Mouse (Mus musculus): ENCODE measurements around the gene Gmds.

GRCm38 (mm10) chr13:31819664-31820405, 518.7 kb downstream of the Gmds start:
- TF ChIP-seq CTCF (IDR thresholded peaks at IDR 0.05; ENCODE audit: extremely low read depth, insufficient read depth, low read length) = no peak
- no peak for TF ChIP-seq POLR2A (IDR thresholded peaks at IDR 0.05; ENCODE audit: extremely low read depth, insufficient read depth, low read length)
